Mouse (Mus musculus): ENCODE measurements around the gene Atg16l2.

Gene Atg16l2

GRCm38 (mm10) chr7:101301881-101302456, at the start of gene Atg16l2:
Gene Atg16l2, minus strand, starts transcription at chr7:101302251.
- peak; percentile 95 for DNase-seq

DNA sequence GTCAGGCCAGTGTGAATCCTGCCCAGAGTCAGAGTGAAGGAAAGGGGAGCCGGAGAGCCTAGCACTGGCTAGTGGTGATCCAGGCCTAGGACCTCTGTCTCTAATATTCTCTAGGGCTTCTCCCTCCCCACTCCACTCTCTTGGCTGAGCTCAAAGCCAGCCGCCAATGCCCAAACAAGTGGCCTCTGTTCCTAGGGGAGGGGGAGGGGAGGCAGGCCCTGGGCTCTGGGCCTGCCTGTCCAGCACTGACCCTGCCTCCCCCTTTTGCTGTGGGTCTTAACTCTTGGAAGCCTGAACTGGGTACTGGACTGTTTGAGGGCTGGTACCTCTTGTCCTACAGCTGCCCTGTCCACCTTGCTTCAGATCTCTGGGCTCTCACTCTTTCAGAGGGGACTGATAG, 47.8 kb upstream of the Atg16l2 start:
- DNase-seq: no peak

DNA sequence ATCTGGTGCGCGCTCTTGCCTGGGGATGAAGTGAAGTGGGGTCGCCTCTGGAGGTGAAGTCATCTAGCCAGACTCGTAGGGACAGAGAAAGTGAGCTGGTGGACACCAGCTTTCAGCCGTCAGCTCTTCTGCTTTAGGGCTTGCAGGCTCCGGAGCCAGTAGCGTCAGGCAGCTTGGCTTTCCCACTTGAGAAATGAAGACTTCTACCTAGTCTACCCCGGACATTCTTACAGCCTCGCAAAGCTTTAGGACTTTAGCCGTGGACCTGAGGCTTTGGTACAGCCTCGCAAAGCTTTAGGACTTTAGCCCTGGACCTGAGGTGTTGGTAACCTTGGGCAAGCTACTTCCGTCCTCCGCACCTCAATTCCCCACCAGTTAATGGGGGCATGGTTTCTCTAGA, 46.3 kb upstream of the Atg16l2 start:
- peak; percentile 35 for DNase-seq

GRCm38 (mm10) chr7:101347767-101348270, 45.8 kb upstream of the Atg16l2 start, which contains the start of gene Arap1:
Gene Arap1, plus strand, starts transcription at chr7:101348067.
- DNase-seq: peak; percentile 83

- DNase-seq: no peak
Observed at GRCm38 (mm10) chr7:101346991-101347390, 44.9 kb upstream of the Atg16l2 start.

DNA sequence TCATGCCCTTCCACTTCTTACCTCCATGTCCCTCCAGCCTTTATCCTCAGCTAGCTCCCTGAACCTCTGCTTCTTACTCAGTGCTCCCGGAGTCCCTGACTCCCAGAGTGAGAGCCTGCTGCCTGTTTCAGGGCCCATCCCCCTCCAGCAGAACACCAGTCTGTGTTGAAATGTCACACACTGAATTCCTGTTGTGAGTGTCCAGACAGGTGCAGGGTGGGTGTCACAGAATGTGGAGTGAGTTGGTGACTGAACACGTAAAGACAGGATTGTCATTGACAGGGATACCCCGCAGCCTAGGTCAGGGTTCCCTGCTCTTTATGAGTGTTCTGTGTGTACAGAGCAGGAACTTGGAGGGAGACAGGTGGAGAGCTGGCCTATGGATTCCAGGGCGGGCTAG, 42.8 kb upstream of the Atg16l2 start:
- no peak for DNase-seq

DNA sequence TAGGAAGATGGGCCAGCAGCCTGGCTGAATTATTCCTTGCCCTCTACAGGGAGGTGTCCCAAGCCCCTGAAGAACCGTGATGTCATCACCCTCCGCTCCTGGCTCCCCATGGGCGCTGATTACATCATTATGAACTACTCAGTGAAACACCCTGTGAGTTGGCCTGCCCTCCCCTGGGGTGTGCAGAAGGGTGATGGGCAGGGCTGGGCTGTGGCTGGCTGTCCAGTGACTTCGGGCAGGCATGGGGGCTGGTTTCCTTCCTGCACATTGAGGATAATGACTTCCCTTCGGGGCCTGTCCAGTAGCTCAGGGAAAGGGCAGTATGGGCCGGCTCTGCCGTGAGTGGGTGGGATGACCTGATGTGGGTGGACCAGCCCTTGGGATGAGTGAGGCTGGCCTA, 41.1 kb upstream of the Atg16l2 start:
- peak; percentile 38 for DNase-seq

DNA sequence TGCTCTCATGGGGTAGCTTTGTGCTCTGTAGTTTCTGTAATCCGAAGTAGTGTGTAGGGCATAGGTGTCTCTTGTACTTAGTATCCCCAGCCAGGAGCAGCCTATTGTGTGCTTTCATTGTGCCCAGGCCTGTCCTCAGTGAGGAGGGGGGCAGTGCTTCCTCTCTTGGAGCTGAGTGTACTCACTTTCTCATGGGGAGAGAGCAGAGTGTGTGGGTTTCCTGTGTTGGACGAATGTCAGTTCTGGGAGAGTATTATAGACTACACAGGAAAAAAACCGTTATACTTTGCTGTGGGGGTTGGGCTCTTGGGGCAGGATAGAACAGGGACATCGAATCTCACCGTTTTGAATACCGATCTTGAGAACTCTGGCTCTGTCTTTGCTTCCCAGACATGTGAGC, 39.4 kb upstream of the Atg16l2 start:
- DNase-seq: no peak

DNA sequence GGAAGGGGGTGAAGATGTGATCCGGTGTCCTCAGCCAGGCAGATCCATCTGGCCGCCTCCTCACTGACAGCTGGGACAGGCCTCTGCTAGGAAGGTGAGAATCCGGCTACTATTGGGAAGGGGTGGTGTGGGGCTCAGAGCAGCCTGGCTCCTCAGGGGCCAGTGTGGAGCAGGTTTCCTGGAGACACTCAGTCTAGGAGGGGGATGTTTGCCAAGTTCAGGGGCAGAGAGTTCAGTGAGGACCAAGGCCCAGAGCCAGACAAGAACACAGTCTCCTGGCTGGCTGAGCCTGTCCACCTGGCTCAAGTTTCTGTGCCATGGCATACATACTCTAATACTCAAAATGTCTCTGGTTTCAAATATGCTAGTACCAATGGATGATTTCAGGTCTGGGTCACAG, 35.4 kb upstream of the Atg16l2 start:
- DNase-seq: no peak

DNA sequence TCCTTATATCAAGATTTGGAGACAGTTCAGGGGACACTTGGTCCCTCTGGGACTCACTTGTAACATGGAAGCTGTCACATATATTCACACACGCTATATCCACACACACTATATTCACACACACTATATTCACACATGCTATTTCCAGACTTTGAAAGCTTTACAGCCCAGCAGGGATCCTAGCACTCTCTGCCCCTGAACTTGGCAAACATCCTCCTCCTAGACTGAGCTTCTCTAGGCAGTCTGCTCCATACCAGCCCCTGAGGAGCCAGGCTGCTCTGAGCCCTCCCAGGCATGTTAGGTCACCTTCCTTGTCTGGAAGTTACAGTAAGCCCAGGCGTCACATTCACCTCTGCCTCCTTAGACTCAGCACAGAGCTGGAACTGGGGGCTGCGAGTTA, 34.6 kb upstream of the Atg16l2 start:
- no peak for DNase-seq

- no peak for DNase-seq
Observed at GRCm38 (mm10) chr7:101335228-101335627, 33.2 kb upstream of the Atg16l2 start.

DNA sequence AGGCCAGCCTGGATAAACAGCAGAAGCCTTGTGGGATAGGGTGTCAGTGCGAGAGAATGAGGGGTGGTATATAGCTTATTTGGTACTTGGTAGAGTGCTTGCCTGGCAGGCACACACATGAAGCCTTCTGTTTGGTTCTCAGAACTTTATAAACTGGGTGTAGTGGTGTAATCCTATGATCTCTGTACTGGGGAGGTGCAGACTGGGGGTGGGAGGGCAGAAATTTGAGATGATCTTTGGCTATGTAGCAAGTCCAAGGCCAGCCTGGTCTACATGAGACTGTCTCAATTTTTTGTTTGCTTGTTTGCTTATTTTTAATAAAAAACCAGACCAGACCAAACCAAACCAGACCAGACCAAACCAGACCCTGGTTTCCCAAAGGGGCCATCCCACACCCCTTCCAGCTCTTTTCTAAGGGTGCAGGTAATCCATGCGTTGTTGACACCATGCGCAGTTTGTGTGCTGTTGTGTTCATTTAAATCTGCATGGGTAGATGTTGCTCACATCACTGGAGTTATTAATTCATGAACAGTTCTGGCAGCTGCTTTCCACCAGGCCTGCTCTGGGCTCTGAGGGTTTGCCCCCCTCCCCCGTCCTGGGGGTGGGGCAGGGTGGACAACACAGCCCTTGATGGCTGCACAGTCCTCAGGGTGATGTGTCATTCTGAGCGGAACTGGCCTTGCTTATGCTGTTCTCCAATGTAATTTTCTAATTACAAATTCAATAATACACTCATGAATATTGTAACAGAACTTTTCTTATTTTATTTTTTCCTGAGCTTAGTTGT, 30.2 kb upstream of the Atg16l2 start:
- DNase-seq: no peak

- no peak for DNase-seq
Observed at GRCm38 (mm10) chr7:101330841-101331173, 28.8 kb upstream of the Atg16l2 start.

- DNase-seq: no peak
Observed at GRCm38 (mm10) chr7:101330074-101330840, 28.2 kb upstream of the Atg16l2 start.

GRCm38 (mm10) chr7:101329606-101330005, 27.6 kb upstream of the Atg16l2 start:
- no peak for DNase-seq

GRCm38 (mm10) chr7:101328621-101329158, 26.6 kb upstream of the Atg16l2 start:
- DNase-seq: no peak

- no peak for DNase-seq
Observed at GRCm38 (mm10) chr7:101327786-101328185, 25.7 kb upstream of the Atg16l2 start.

DNA sequence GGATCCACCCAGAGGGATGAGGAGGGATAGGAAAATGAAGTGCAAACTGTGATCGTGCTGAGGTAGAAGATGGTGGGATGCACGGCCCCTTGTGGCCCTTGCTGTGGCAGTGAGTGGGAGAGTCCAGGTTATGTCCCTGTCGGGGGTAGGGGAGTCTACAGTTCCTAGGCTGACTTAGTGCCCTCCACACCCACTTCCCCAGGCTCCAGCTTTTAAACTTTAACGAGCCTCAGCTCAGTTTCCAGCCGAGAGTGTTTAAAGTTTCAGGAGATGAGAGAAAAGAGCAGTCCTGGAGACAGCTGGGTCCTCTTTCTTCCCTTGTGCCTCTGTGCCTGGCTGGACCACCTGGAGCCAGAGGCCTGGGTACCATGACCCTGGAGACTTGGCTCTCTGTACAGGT, 25.2 kb upstream of the Atg16l2 start:
- no peak for DNase-seq

- DNase-seq: no peak
Observed at GRCm38 (mm10) chr7:101326006-101326405, 24.0 kb upstream of the Atg16l2 start.

GRCm38 (mm10) chr7:101324142-101324962, 22.3 kb upstream of the Atg16l2 start:
- peak; percentile 35 for DNase-seq

DNA sequence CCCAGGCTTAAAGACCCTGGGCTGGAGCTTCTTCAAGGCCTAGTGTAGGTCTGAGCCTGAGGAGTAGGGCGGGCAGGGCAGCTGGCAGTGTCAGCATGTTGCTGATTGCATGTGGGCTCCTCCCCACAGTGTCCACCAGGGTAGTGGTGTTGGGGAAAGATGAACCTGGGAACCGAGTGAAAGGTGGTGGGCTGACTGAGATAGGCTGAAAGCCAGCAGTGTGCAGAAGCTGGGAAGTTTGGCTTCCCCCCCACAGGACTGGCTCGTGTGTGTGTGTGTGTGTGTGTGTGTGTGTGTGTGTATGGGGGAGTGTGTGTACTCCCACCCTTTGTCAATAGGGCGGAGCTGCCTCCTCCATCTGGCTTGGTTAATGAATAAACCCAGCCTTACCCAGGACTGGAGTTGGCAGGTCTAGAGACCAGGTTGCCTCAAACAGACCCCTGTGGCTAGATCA, 21.1 kb upstream of the Atg16l2 start:
- peak; percentile 56 for DNase-seq

GRCm38 (mm10) chr7:101321218-101321827, 19.3 kb upstream of the Atg16l2 start:
- peak; percentile 76 for DNase-seq

Measured in kidney, postnatal 10 days (tissue).